Mouse (Mus musculus) stomach, postnatal 0 days (tissue): Measurements from ENCODE around the gene Eif4g3.

ENCODE experiments used
- CTCF ChIP-seq: IDR thresholded peaks from 2 replicates; pipeline ENCODE4 v1.5.1; 2016; ENCODE audit warnings: antibody characterized with exemption, low read depth, mild to moderate bottlenecking, moderate library complexity
- EP300 ChIP-seq: optimal IDR thresholded peaks from 2 replicates; pipeline ENCODE3; 2016; ENCODE audit warnings: antibody characterized with exemption

DNA sequence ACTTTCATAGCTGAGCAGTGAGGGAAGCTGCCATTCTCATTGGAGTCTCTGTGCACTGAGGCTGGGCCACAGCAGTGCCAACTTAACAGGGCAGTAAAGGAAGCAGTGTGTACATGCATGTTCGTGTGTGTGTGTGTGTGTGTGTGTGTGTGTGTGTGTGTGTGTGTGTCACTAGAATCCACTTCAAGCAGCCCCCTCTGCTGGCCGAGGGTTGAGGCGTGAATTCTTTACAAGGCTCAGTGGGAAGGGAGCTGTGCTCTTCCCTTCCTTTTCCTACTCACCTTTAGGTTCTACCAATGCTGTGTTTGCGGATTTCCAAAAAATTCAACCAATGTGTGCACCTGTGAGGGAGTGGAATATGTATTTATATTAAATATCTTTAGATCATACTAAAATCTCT lies 41.0 kb downstream of the Eif4g3 start:
- TF ChIP-seq EP300 (no peak), CTCF (peak; percentile 56)
